ENCODE assay signal across 8 mouse cellular contexts in genomic region chr13:24761083-24761402, GRCm38 (mm10). TPM values are rescaled to one million over a fixed set of nuclear protein-coding genes. Genes with fewer than 3 reads are reported as not detected.
DNase-seq lines count a peak whose midpoint lies in the region; ATAC-seq and TF ChIP-seq lines count a peak whose summit lies in the region.

No protein-coding gene starts in this region.

- no peak for ATAC-seq in embryonic facial prominence, embryonic 13.5 days (ENCODE audit: insufficient number of reproducible peaks, insufficient read depth, low FRiP score, low TSS enrichment, low read depth)
- ATAC-seq in intestine, embryonic 16.5 days, result no peak

- no peak for TF ChIP-seq POLR2A in myocyte (IDR thresholded peaks at IDR 0.05; ENCODE audit: insufficient read length, low read depth)

- no peak for DNase-seq in left cerebral cortex, adult 2 months (ENCODE audit: extremely low spot score in 1 of 2, low spot score in 2 of 2)
- DNase-seq in left cerebral cortex, adult 9 months (ENCODE audit: low spot score in 2 of 2), result no peak
- DNase-seq in urinary bladder, postnatal 14 days (ENCODE audit: low spot score), result no peak
- DNase-seq in right cerebral cortex, postnatal 25 days, result no peak
- no peak for DNase-seq in c-Kit-positive CD71-positive TER-119-positive erythroid progenitor cells, embryonic 14.5 days (ENCODE audit: low spot score)

- peak overlapping the region; percentile 88 for H3K9ac ChIP-seq in embryonic facial prominence, embryonic 13.5 days
- H3K9ac ChIP-seq in intestine, embryonic 16.5 days (ENCODE audit: low read depth, low read length), result peak overlapping the region; percentile 87

- H3ac ChIP-seq in myocyte (ENCODE audit: control insufficient read depth, insufficient read length), result peak overlapping the region; percentile 32

- H3K27ac ChIP-seq in left cerebral cortex, adult 2 months, result no peak overlapping the region
- H3K27ac ChIP-seq in embryonic facial prominence, embryonic 13.5 days, result peak overlapping the region; percentile 95
- peak overlapping the region; percentile 77 for H3K27ac ChIP-seq in intestine, embryonic 16.5 days (ENCODE audit: low read length)

- H3K4me2 ChIP-seq in embryonic facial prominence, embryonic 13.5 days, result peak overlapping the region; percentile 69
- peak overlapping the region; percentile 73 for H3K4me2 ChIP-seq in intestine, embryonic 16.5 days (ENCODE audit: low read depth, low read length)
- H3K4me2 ChIP-seq in myocyte (ENCODE audit: low read depth), result peak overlapping the region; percentile 84

- H3K27me3 ChIP-seq in embryonic facial prominence, embryonic 13.5 days, result no peaks in the 10 kb centered on the region
- no peaks in the 10 kb centered on the region for H3K27me3 ChIP-seq in intestine, embryonic 16.5 days (replicated peaks; ENCODE audit: control insufficient read depth, insufficient read depth, low read length)
- no peaks in the 10 kb centered on the region for H3K27me3 ChIP-seq in myocyte (ENCODE audit: control insufficient read depth, insufficient read depth, insufficient read length)

- TF ChIP-seq CTCF in left cerebral cortex, adult 2 months (IDR thresholded peaks at IDR 0.05), result no peak

- WGBS in embryonic facial prominence, embryonic 13.5 days, result 6% methylated on average over 10 of the region's 10 CpGs
- WGBS in intestine, embryonic 16.5 days, result 2% methylated on average over 10 of the region's 10 CpGs

- intact Hi-C loops in left cerebral cortex, adult 2 months (cut with DNase I), result no loop called here

- H3K9me3 ChIP-seq in embryonic facial prominence, embryonic 13.5 days, result no peaks in the 10 kb centered on the region
- H3K9me3 ChIP-seq in intestine, embryonic 16.5 days (ENCODE audit: control insufficient read depth, low read length), result no peaks in the 10 kb centered on the region

- H3K79me2 ChIP-seq in myocyte (ENCODE audit: control insufficient read depth, insufficient read depth), result peaks cover 20% of the 10 kb centered on the region

- peaks cover 26% of the 10 kb centered on the region for H3K36me3 ChIP-seq in embryonic facial prominence, embryonic 13.5 days
- no peaks in the 10 kb centered on the region for H3K36me3 ChIP-seq in intestine, embryonic 16.5 days (ENCODE audit: control insufficient read depth, insufficient read depth, low read length)
- H3K36me3 ChIP-seq in myocyte (ENCODE audit: control insufficient read depth, insufficient read depth), result no peaks in the 10 kb centered on the region

- peaks cover 16% of the 10 kb centered on the region for H3K4me1 ChIP-seq in embryonic facial prominence, embryonic 13.5 days
- H3K4me1 ChIP-seq in intestine, embryonic 16.5 days (ENCODE audit: control insufficient read depth, insufficient read depth, low read length), result peaks cover 11% of the 10 kb centered on the region

- H3K4me3 ChIP-seq in left cerebral cortex, adult 2 months, result peak overlapping the region; percentile 89
- H3K4me3 ChIP-seq in embryonic facial prominence, embryonic 13.5 days, result peak overlapping the region; percentile 92
- peak overlapping the region; percentile 98 for H3K4me3 ChIP-seq in intestine, embryonic 16.5 days (ENCODE audit: low read length)
- peak overlapping the region; percentile 78 for H3K4me3 ChIP-seq in myocyte

TF ChIP-seq in myocyte, 11 proteins besides CTCF, POLR2A, EP300 and RAD21:
- TF ChIP-seq USF1 (IDR thresholded peaks at IDR 0.05; ENCODE audit: low read depth), result no peak
- TF ChIP-seq MAX (IDR thresholded peaks at IDR 0.05; ENCODE audit: low read depth), result no peak
- no peak for TF ChIP-seq E2F4 (IDR thresholded peaks at IDR 0.05; ENCODE audit: insufficient read depth)
- TF ChIP-seq TCF3 (IDR thresholded peaks at IDR 0.05; ENCODE audit: insufficient read length, low read depth), result no peak
TF ChIP-seq in myocyte: peak in this region for 0.

RNA-seq across cellular contexts. Expression of gene Gmnn, which starts 0.7 kb away (rescaled TPM):
- 1 to 10 TPM; 2.6 TPM for total RNA-seq in left cerebral cortex, adult 2 months (2021)
- 112 and 114 TPM in 2 replicates for polyA plus RNA-seq in embryonic facial prominence, embryonic 13.5 days (2015; fragmentation: Nextera tagmentation; extraction: Ambion mirVana)
- polyA plus RNA-seq in intestine, embryonic 16.5 days (2015; fragmentation: Nextera tagmentation; extraction: Ambion mirVana), result 81.9 and 90.3 TPM in 2 replicates
- polyA plus RNA-seq in myocyte (2012; fragmentation: generic; extraction: Trizol), result 10.8 TPM

RNA-seq across cellular contexts. Expression of gene Armh2, which starts 20.0 kb away (rescaled TPM):
- not detected for total RNA-seq in left cerebral cortex, adult 2 months (2021)
- polyA plus RNA-seq in embryonic facial prominence, embryonic 13.5 days (2015; fragmentation: Nextera tagmentation; extraction: Ambion mirVana), result not detected in 2 replicates
- not detected in 2 replicates for polyA plus RNA-seq in intestine, embryonic 16.5 days (2015; fragmentation: Nextera tagmentation; extraction: Ambion mirVana)
- polyA plus RNA-seq in myocyte (2012; fragmentation: generic; extraction: Trizol), result 0.07 TPM

RNA-seq across cellular contexts. Expression of gene BC005537, which starts 40.4 kb away (rescaled TPM):
- 100 to 1,000 TPM; 151 to 161 TPM for total RNA-seq in left cerebral cortex, adult 2 months (2021)
- polyA plus RNA-seq in embryonic facial prominence, embryonic 13.5 days (2015; fragmentation: Nextera tagmentation; extraction: Ambion mirVana), result 18.2 and 18.3 TPM in 2 replicates
- 9.4 and 9.6 TPM in 2 replicates for polyA plus RNA-seq in intestine, embryonic 16.5 days (2015; fragmentation: Nextera tagmentation; extraction: Ambion mirVana)
- 27.3 TPM for polyA plus RNA-seq in myocyte (2012; fragmentation: generic; extraction: Trizol)
